Mouse (Mus musculus) CH12.LX (cell line): ENCODE results near the gene Sowahb.

ENCODE experiments used
- CTCF ChIP-seq, 2 experiments: IDR thresholded peaks in 1 of 2; conservative IDR thresholded peaks in 1 of 2; 2 replicates each; pipeline ENCODE4 v1.5.1; 2011 to 2012; ENCODE audit warnings: low read depth in 2 of 2, low read length in 2 of 2, improper control_type of control experiment in 1 of 2, inconsistent platforms in 1 of 2, mild to moderate bottlenecking in 1 of 2, moderate library complexity in 1 of 2
- JUN ChIP-seq: IDR thresholded peaks from 2 replicates; pipeline ENCODE4 v1.6.1; 2011; ENCODE audit warnings: low read depth, mild to moderate bottlenecking, low read length, improper control_type of control experiment, moderate library complexity; ENCODE audit not compliant: insufficient read depth
- POLR2A ChIP-seq: IDR thresholded peaks from 2 replicates; pipeline ENCODE4 v1.6.1; 2011; ENCODE audit warnings: low read depth, mild to moderate bottlenecking, improper control_type of control experiment, low read length
- SIN3A ChIP-seq: IDR thresholded peaks from 2 replicates; pipeline ENCODE4 v1.6.1; 2012; ENCODE audit warnings: low read length, improper control_type of control experiment, inconsistent platforms

GRCm38 (mm10) chr5:92997428-92998120 lies 47.2 kb downstream of the Sowahb start:
- TF ChIP-seq JUN (no peak), SIN3A (no peak), POLR2A (no peak), CTCF (conservative IDR thresholded peaks at IDR 0.05 in 1 of 2, IDR thresholded peaks at IDR 0.05 in 1 of 2; ENCODE audit: low read depth in 2 of 2, low read length in 2 of 2) (no peak)
